Comparison of ENCODE assay signal across 8 mouse cellular contexts in genomic region chr5:34186961-34187391, GRCm38 (mm10). TPM values are rescaled to one million over a fixed set of nuclear protein-coding genes. Genes with fewer than 3 reads are reported as not detected.
DNase-seq lines count a peak whose midpoint lies in the region; ATAC-seq and TF ChIP-seq lines count a peak whose summit lies in the region.

No protein-coding gene starts in this region.

- H3K27ac ChIP-seq in midbrain, embryonic 10.5 days (replicated peaks): peak overlapping the region; percentile 83

- WGBS in midbrain, embryonic 10.5 days: under 1% methylated on average over 42 of the region's 46 CpGs

- H3K27me3 ChIP-seq in E14TG2a.4 (ENCODE audit: insufficient read depth, low read length): peaks cover 40% of the 10 kb centered on the region
- H3K27me3 ChIP-seq in midbrain, embryonic 10.5 days (ENCODE audit: low read depth, poor library complexity, severe bottlenecking): peaks cover 24% of the 10 kb centered on the region

- H3K4me1 ChIP-seq in E14TG2a.4 (replicated peaks; ENCODE audit: low read depth, low read length): peaks cover 31% of the 10 kb centered on the region
- H3K4me1 ChIP-seq in midbrain, embryonic 10.5 days: peaks cover 43% of the 10 kb centered on the region

- TF ChIP-seq CTCF in E14TG2a.4 (conservative IDR thresholded peaks at IDR 0.05; ENCODE audit: low read length): no peak

- H3K36me3 ChIP-seq in E14TG2a.4 (ENCODE audit: insufficient read depth, low read length): no peaks in the 10 kb centered on the region
- H3K36me3 ChIP-seq in midbrain, embryonic 10.5 days: 0 out of 2 replicates have a peak, but pooled peaks cover 9% of the 10 kb centered on the region

- H3K9me3 ChIP-seq in E14TG2a.4 (ENCODE audit: low read length): no peaks in the 10 kb centered on the region
- no peaks in the 10 kb centered on the region for H3K9me3 ChIP-seq in midbrain, embryonic 10.5 days (replicated peaks)

- peak; percentile 43 for DNase-seq in adrenal gland, adult 8-10 months
- peak; percentile 55 for DNase-seq in heart, postnatal 25 days (ENCODE audit: low spot score)
- DNase-seq in left cerebral cortex, postnatal 4 days: peak; percentile 47
- peak; percentile 43 for DNase-seq in midbrain, embryonic 10.5 days (ENCODE audit: low spot score)
- peak; percentile 51 to 57 for DNase-seq in spleen, postnatal 36 days (ENCODE audit: low spot score in 2 of 2)
- no peak for DNase-seq in c-Kit-positive CD71-positive TER-119-positive erythroid progenitor cells, embryonic 14.5 days (ENCODE audit: low spot score)

- H3K4me3 ChIP-seq in E14TG2a.4 (replicated peaks; ENCODE audit: low read length): peak overlapping the region; percentile 87
- H3K4me3 ChIP-seq in midbrain, embryonic 10.5 days: peak overlapping the region; percentile 76

- ATAC-seq in erythroid progenitor cell, adult 5-6 weeks (replicated peaks; ENCODE audit: low FRiP score, poor library complexity, severe bottlenecking): 0 out of 2 replicates have a peak, but pooled peaks have one; percentile 28

- intact Hi-C loops in heart, postnatal 25 days (cut with DNase I): no loop called here
- intact Hi-C loops in left cerebral cortex, postnatal 4 days (cut with DNase I): no loop called here

RNA-seq across cellular contexts. Expression of gene Mxd4, which starts 0.5 kb away (rescaled TPM):
- total RNA-seq in adrenal gland, adult 8-10 months (2022): 100 to 1,000 TPM; 118 to 131 (median 125) TPM
- total RNA-seq in erythroid progenitor cell, adult 5-6 weeks (2015; ENCODE audit: low replicate concordance): 4.7 and 7.1 TPM in 2 replicates
- 3.6 and 13.6 TPM in 2 replicates for total RNA-seq in erythroid progenitor cell, adult 5-6 weeks (2017; ENCODE audit: low replicate concordance)
- total RNA-seq in heart, postnatal 25 days (2021): 10 to 100 TPM; 72.6 to 89.1 TPM
- total RNA-seq in left cerebral cortex, postnatal 4 days (2021): 10 to 100 TPM; 60.6 to 65.7 TPM
- 14.7 and 22.7 TPM in 2 replicates for polyA plus RNA-seq in midbrain, embryonic 10.5 days (2016; fragmentation: Nextera tagmentation; extraction: Ambion mirVana)

RNA-seq across cellular contexts. Expression of gene Haus3, which starts 17.6 kb away (rescaled TPM):
- total RNA-seq in adrenal gland, adult 8-10 months (2022): 1 to 10 TPM; 6.5 to 7.8 (median 7.7) TPM
- total RNA-seq in erythroid progenitor cell, adult 5-6 weeks (2015; ENCODE audit: low replicate concordance): 61.6 and 90.5 TPM in 2 replicates
- total RNA-seq in erythroid progenitor cell, adult 5-6 weeks (2017; ENCODE audit: low replicate concordance): 99.5 and 120 TPM in 2 replicates
- 1 to 10 TPM; 3.4 to 3.9 TPM for total RNA-seq in heart, postnatal 25 days (2021)
- 1 to 10 TPM; 5.8 to 7.4 TPM for total RNA-seq in left cerebral cortex, postnatal 4 days (2021)
- 46.5 and 52.2 TPM in 2 replicates for polyA plus RNA-seq in midbrain, embryonic 10.5 days (2016; fragmentation: Nextera tagmentation; extraction: Ambion mirVana)

RNA-seq across cellular contexts. Expression of gene Poln, which starts 17.7 kb away (rescaled TPM):
- 1 to 10 TPM; 2.5 to 7.1 (median 5.3) TPM for total RNA-seq in adrenal gland, adult 8-10 months (2022)
- 1.1 and 4.2 TPM in 2 replicates for total RNA-seq in erythroid progenitor cell, adult 5-6 weeks (2015; ENCODE audit: low replicate concordance)
- total RNA-seq in erythroid progenitor cell, adult 5-6 weeks (2017; ENCODE audit: low replicate concordance): 1.7 and 7.3 TPM in 2 replicates
- 1 to 10 TPM; 3.3 to 3.4 TPM for total RNA-seq in heart, postnatal 25 days (2021)
- 1 to 10 TPM in 1 of 2 experiments, under 1 TPM in 1; 0.68 to 1.7 TPM for total RNA-seq in left cerebral cortex, postnatal 4 days (2021)
- 0.66 and 1.2 TPM in 2 replicates for polyA plus RNA-seq in midbrain, embryonic 10.5 days (2016; fragmentation: Nextera tagmentation; extraction: Ambion mirVana)

Comparison
In these comparisons a context has a peak if more than half of its experiments do, and no peak if none do; other contexts are left out.
1. RNA of gene Mxd4, which starts 0.5 kb away (total RNA-seq): 118 to 131 TPM in adrenal gland, adult 8-10 months, 72.6 to 89.1 TPM in heart, postnatal 25 days and 60.6 to 65.7 TPM in left cerebral cortex, postnatal 4 days; 3.6 to 13.6 TPM in erythroid progenitor cell, adult 5-6 weeks; every median in the first group is over 4 times any median in the second.
2. RNA of gene Haus3, which starts 17.6 kb away (total RNA-seq): 61.6 to 120 TPM in erythroid progenitor cell, adult 5-6 weeks; 6.5 to 7.8 TPM in adrenal gland, adult 8-10 months, 5.8 to 7.4 TPM in left cerebral cortex, postnatal 4 days and 3.4 to 3.9 TPM in heart, postnatal 25 days; every median in the first group is over 4 times any median in the second.